Mouse (Mus musculus) neural tube, embryonic 11.5 days (tissue): ENCODE measurements around the gene Zranb2. TPM values are rescaled to one million over a fixed set of nuclear protein-coding genes. Genes with fewer than 3 reads are reported as not detected.

Source experiments
- ATAC-seq: fragments of 200-750 bp; cut with Nextera tagmentation; 2 replicates; pipeline ENCODE4 v1.8.0; 2017; ENCODE audit warnings: moderate number of reproducible peaks, mild to moderate bottlenecking, moderate TSS enrichment, moderate library complexity; ENCODE audit not compliant: insufficient read depth, low FRiP score, low TSS enrichment
- DNase-seq: peaks from one replicate; pipeline ENCODE4 v3.0.0-alpha.2; 2015; ENCODE audit warnings: low spot score
- H3K27ac ChIP-seq: fragments of 300-500 bp; sonication (generic); 2 replicates; pipeline ENCODE4 v1.5.1; 2014; ENCODE audit warnings: low read depth, mild to moderate bottlenecking, low read length
- H3K27me3 ChIP-seq: fragments of 300-500 bp; sonication (generic); 2 replicates; pipeline ENCODE4 v1.6.1; 2014; ENCODE audit warnings: mild to moderate bottlenecking, low read length, mixed read lengths; ENCODE audit not compliant: control insufficient read depth, insufficient read depth
- H3K36me3 ChIP-seq: fragments of 300-500 bp; sonication (generic); 2 replicates; pipeline ENCODE4 v1.6.1; 2014; ENCODE audit warnings: mild to moderate bottlenecking, low read length, moderate library complexity, mixed read lengths; ENCODE audit not compliant: control insufficient read depth, insufficient read depth
- H3K4me1 ChIP-seq: fragments of 300-500 bp; sonication (generic); 2 replicates; pipeline ENCODE4 v1.6.1; 2014; ENCODE audit warnings: low read length, mixed read lengths; ENCODE audit not compliant: control insufficient read depth, insufficient read depth
- H3K4me2 ChIP-seq: fragments of 300-500 bp; sonication (generic); 2 replicates; pipeline ENCODE4 v1.6.1; 2014; ENCODE audit warnings: low read depth, mild to moderate bottlenecking, moderate library complexity
- H3K4me3 ChIP-seq: fragments of 300-500 bp; sonication (generic); 2 replicates; pipeline ENCODE4 v1.5.1; 2014; ENCODE audit warnings: low read depth, low read length
- H3K9ac ChIP-seq: fragments of 300-500 bp; sonication (generic); 2 replicates; pipeline ENCODE4 v1.6.1; 2014; ENCODE audit warnings: mild to moderate bottlenecking, low read length
- H3K9me3 ChIP-seq: fragments of 300-500 bp; sonication (generic); 2 replicates; pipeline ENCODE4 v1.6.1; 2016; ENCODE audit warnings: low read length; ENCODE audit not compliant: control insufficient read depth
- WGBS: fragments of 180-500 bp; shearing (Covaris S2); extraction: QIAGEN DNeasy Blood & Tissue Kit; methylation state at CpG from one replicate; pipeline ENCODE4 v1.1.7; 2014; 5-methylcytosine and 5-hydroxymethylcytosine counted together
- polyA plus RNA-seq: library from polyadenylated mRNA; unstranded; fragments of >200 nt; fragmentation: Nextera tagmentation; extraction: Ambion mirVana; gene quantifications from 2 replicates; pipeline ENCODE4 v1.2.1, GENCODE M21; 2014

Zranb2 gene
- polyA plus RNA-seq: 149 and 155 TPM in 2 replicates

- peak; percentile 97 for ATAC-seq
- no peaks in the 10 kb centered on the region for H3K9me3 ChIP-seq
- H3K36me3 ChIP-seq: 0 out of 2 replicates have a peak, but pooled peaks cover 3% of the 10 kb centered on the region
- H3K4me1 ChIP-seq: peaks cover 2% of the 10 kb centered on the region; the same call in 1 of the 2 replicates
- peak within 1 kb of the TSS; percentile 93 for H3K9ac ChIP-seq
- H3K4me2 ChIP-seq: peak within 1 kb of the TSS; percentile 71
- H3K27ac ChIP-seq: peak within 1 kb of the TSS; percentile 89
- peaks cover 3% of the 10 kb centered on the region; the same call in 1 of the 2 replicates for H3K27me3 ChIP-seq
- peak within 1 kb of the TSS; percentile 86 for H3K4me3 ChIP-seq
- under 1% methylated on average over 78 of the region's 91 CpGs for WGBS
- DNase-seq: peak; percentile 97
Measured at GRCm38 (mm10) chr3:157533964-157534785, at the start of gene Zranb2. Gene Zranb2, plus strand, starts transcription at chr3:157534160.

- no peak overlapping the region for H3K4me2 ChIP-seq
- H3K27ac ChIP-seq: no peak overlapping the region
- no peaks in the 10 kb centered on the region for H3K9me3 ChIP-seq
- no peak for ATAC-seq
- no peaks in the 10 kb centered on the region for H3K27me3 ChIP-seq
- H3K9ac ChIP-seq: no peak overlapping the region
- 73% methylated on average over 4 of the region's 4 CpGs for WGBS
- no peak for DNase-seq
- no peaks in the 10 kb centered on the region for H3K36me3 ChIP-seq
- no peaks in the 10 kb centered on the region for H3K4me1 ChIP-seq
- no peak overlapping the region for H3K4me3 ChIP-seq
Measured at GRCm38 (mm10) chr3:157492043-157492442, 41.9 kb upstream of the Zranb2 start.

GRCm38 (mm10) chr3:157502216-157502615 is 31.7 kb upstream of the Zranb2 start:
- Histone ChIP-seq H3K27ac (no peak overlapping the region), H3K27me3 (no peaks in the 10 kb centered on the region), H3K4me2 (no peak overlapping the region), H3K4me3 (no peak overlapping the region), H3K9ac (no peak overlapping the region), H3K4me1 (no peaks in the 10 kb centered on the region), H3K9me3 (no peaks in the 10 kb centered on the region), H3K36me3 (no peaks in the 10 kb centered on the region)
- 78% methylated on average over 1 of the region's 1 CpGs for WGBS
- no peak for ATAC-seq
- DNase-seq: no peak

GRCm38 (mm10) chr3:157514116-157514796 is 19.7 kb upstream of the Zranb2 start:
- 68% methylated on average over 5 of the region's 5 CpGs for WGBS
- H3K4me1 ChIP-seq: no peaks in the 10 kb centered on the region
- no peak for ATAC-seq
- no peaks in the 10 kb centered on the region for H3K27me3 ChIP-seq
- no peaks in the 10 kb centered on the region for H3K9me3 ChIP-seq
- no peak overlapping the region for H3K9ac ChIP-seq
- H3K4me3 ChIP-seq: no peak overlapping the region
- H3K4me2 ChIP-seq: no peak overlapping the region
- no peak overlapping the region for H3K27ac ChIP-seq
- no peak for DNase-seq
- H3K36me3 ChIP-seq: no peaks in the 10 kb centered on the region

- Histone ChIP-seq H3K9ac (no peak overlapping the region), H3K27me3 (no peaks in the 10 kb centered on the region), H3K27ac (no peak overlapping the region), H3K36me3 (no peaks in the 10 kb centered on the region), H3K4me2 (no peak overlapping the region), H3K4me1 (no peaks in the 10 kb centered on the region), H3K4me3 (no peak overlapping the region), H3K9me3 (no peaks in the 10 kb centered on the region)
- 81% methylated on average over 3 of the region's 3 CpGs for WGBS
- DNase-seq: no peak
- no peak for ATAC-seq
Measured at GRCm38 (mm10) chr3:157516471-157516870, 17.5 kb upstream of the Zranb2 start.

GRCm38 (mm10) chr3:157517992-157518391 is 16.0 kb upstream of the Zranb2 start:
- ATAC-seq (no peak), DNase-seq (no peak)
- Histone ChIP-seq H3K27me3 (no peaks in the 10 kb centered on the region), H3K4me1 (no peaks in the 10 kb centered on the region), H3K4me2 (no peak overlapping the region), H3K27ac (no peak overlapping the region), H3K9me3 (no peaks in the 10 kb centered on the region), H3K4me3 (no peak overlapping the region), H3K9ac (no peak overlapping the region), H3K36me3 (no peaks in the 10 kb centered on the region)
- 88% methylated on average over 2 of the region's 2 CpGs for WGBS

GRCm38 (mm10) chr3:157520433-157520832 is 13.5 kb upstream of the Zranb2 start:
- no peak overlapping the region for H3K9ac ChIP-seq
- no peak overlapping the region for H3K4me3 ChIP-seq
- H3K27ac ChIP-seq: no peak overlapping the region
- H3K4me2 ChIP-seq: no peak overlapping the region
- WGBS: 4% methylated on average over 1 of the region's 1 CpGs
- no peaks in the 10 kb centered on the region for H3K27me3 ChIP-seq
- H3K4me1 ChIP-seq: no peaks in the 10 kb centered on the region
- 0 out of 2 replicates have a peak, but pooled peaks have one; percentile 36 for ATAC-seq
- H3K9me3 ChIP-seq: no peaks in the 10 kb centered on the region
- DNase-seq: peak; percentile 50
- H3K36me3 ChIP-seq: no peaks in the 10 kb centered on the region

DNA sequence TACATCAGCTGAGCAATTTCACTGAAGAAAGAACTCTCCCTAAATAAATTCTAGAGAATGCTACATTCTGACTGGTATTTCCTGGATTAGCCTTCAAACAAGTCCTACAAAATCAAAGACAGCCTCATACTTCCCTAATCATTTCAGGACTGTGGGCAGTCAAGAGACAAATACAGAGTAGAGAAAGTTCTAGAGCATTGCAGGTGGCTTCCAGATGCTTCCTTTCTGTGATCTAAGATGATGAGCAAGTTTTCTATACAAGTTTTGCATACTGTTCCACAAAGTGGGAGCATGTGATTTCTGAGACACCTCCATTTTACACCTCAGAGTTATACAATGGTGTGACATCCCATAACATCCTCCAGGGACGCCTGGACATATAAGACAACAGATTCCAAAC is 10.1 kb upstream of the Zranb2 start:
- Histone ChIP-seq H3K36me3 (no peaks in the 10 kb centered on the region), H3K27me3 (no peaks in the 10 kb centered on the region), H3K9ac (no peak overlapping the region), H3K9me3 (no peaks in the 10 kb centered on the region), H3K4me1 (no peaks in the 10 kb centered on the region), H3K4me3 (no peak overlapping the region), H3K4me2 (no peak overlapping the region), H3K27ac (no peak overlapping the region)
- ATAC-seq (no peak), DNase-seq (no peak)
- WGBS: 44% methylated on average over 1 of the region's 1 CpGs
